Mouse (Mus musculus) olfactory bulb, adult 2 months (tissue): ENCODE measurements at regions not wholly inside any gene's neighbourhood (a gene's known extent, or its start where the extent isn't known, plus 50 kb on each side); places are given as distances from the start of the nearest gene placed in this dataset.

Experiments used
- H3K27ac ChIP-seq: fragments of 200-500 bp; 2 replicates; pipeline ENCODE4 v1.5.1; 2012; ENCODE audit warnings: low read depth, low read length; ENCODE audit not compliant: insufficient read depth
- H3K4me1 ChIP-seq: fragments of 200-500 bp; 2 replicates; pipeline ENCODE4 v1.6.1; 2012; ENCODE audit warnings: low read length; ENCODE audit not compliant: control insufficient read depth, insufficient read depth
- H3K4me3 ChIP-seq: fragments of 200-500 bp; 2 replicates; pipeline ENCODE4 v1.5.1; 2012; ENCODE audit warnings: mild to moderate bottlenecking, low read depth, low read length, moderate library complexity; ENCODE audit not compliant: insufficient read depth
- CTCF ChIP-seq: fragments of 200-500 bp; IDR thresholded peaks from 2 replicates; pipeline ENCODE4 v1.5.1; 2012; ENCODE audit warnings: low read depth, mild to moderate bottlenecking, low read length, moderate library complexity; ENCODE audit not compliant: insufficient read depth
- POLR2A ChIP-seq: fragments of 200-500 bp; IDR thresholded peaks from 2 replicates; pipeline ENCODE4 v1.6.1; 2012; ENCODE audit warnings: mild to moderate bottlenecking, low read depth, low read length, moderate library complexity; ENCODE audit not compliant: insufficient read depth
- WGBS: fragments of 180-500 bp; shearing (Covaris S2); methylation state at CpG from one replicate; pipeline ENCODE4 v1.1.7; 2018; 5-methylcytosine and 5-hydroxymethylcytosine counted together

- Histone ChIP-seq H3K4me1 (peaks cover 3% of the 10 kb centered on the region), H3K27ac (no peak overlapping the region), H3K4me3 (no peak overlapping the region)
- TF ChIP-seq POLR2A (no peak), CTCF (no peak)
- 37% methylated on average over 8 of the region's 8 CpGs for WGBS
These were observed 223.6 kb downstream of the Tgfb2 start for GRCm38 (mm10) chr1:186482177-186482576.

- 88% methylated on average over 1 of the region's 1 CpGs for WGBS
- Histone ChIP-seq H3K4me3 (no peak overlapping the region), H3K4me1 (peaks cover 8% of the 10 kb centered on the region), H3K27ac (no peak overlapping the region)
- TF ChIP-seq POLR2A = no peak
- TF ChIP-seq CTCF = no peak
These were observed 225.8 kb downstream of the Tgfb2 start for GRCm38 (mm10) chr1:186480019-186480418.

DNA sequence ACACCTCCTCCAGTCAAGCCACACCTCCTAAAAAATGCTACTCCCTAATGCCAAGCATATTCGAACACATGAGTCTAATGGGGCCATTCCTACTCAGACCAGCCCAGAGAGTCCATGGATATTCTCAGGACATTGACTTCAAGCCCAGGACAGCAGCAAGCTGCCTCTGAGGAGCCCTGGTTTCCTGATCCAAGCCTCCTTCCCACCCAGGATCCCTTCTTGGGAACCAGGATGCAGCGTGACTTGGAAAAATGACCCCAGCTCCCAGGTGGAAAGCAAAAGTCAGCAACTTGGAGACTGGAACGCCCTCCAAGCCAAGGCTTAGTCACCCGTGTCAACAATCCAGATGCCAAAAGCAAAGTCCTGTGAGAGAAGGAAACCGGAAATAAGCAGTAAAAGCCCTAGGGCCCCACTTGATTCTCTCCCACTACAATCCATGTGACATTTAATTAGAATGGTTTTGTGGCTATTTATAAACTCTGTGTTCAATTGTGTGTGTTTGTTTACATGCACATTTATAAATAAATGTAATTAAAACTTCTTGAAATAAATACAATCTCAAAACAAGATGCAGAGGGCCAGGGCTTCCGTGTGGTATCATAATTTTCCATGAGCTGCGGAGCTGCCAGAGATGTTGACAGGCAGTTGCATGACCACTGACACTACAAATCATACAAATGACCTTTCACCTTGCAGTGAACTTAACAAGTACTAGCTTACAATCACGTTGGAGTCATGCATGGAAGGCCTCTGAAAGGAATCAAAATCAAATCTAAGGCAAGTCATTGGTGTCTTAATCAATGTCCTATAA is 227.2 kb downstream of the Tgfb2 start:
- Histone ChIP-seq H3K4me3 (no peak overlapping the region), H3K4me1 (peaks cover 8% of the 10 kb centered on the region), H3K27ac (no peak overlapping the region)
- 67% methylated on average over 8 of the region's 8 CpGs for WGBS
- no peak for TF ChIP-seq CTCF
- no peak for TF ChIP-seq POLR2A

- no peak for TF ChIP-seq POLR2A
- no peak for TF ChIP-seq CTCF
- H3K4me3 ChIP-seq = no peak overlapping the region
- H3K4me1 ChIP-seq = peaks cover 8% of the 10 kb centered on the region
- H3K27ac ChIP-seq = no peak overlapping the region
- 19% methylated on average over 2 of the region's 2 CpGs for WGBS
These were observed 230.9 kb downstream of the Tgfb2 start for GRCm38 (mm10) chr1:186474844-186475243.

DNA sequence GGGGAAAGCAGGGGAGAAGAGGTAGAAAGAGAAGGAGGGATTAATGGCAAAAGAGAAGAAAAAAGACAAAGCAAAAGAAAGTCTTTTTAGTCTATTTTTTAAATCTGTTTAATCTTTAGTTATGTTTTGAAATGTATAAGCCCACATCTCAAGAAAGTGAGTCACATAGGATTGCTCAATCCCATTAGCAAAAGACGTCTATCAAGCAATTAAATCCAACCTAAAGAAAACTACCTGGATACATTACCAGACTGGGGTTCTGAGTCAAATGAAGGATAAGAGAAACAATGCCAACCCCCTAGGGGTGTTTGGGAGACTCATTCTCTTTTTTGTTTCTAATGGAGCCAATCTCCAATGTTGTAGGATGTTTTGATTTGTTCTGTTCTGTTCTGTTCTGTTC is 231.4 kb downstream of the Tgfb2 start:
- Histone ChIP-seq H3K27ac (no peak overlapping the region), H3K4me3 (no peak overlapping the region), H3K4me1 (peaks cover 8% of the 10 kb centered on the region)
- TF ChIP-seq CTCF = no peak
- TF ChIP-seq POLR2A = no peak
- WGBS = 60% methylated on average over 1 of the region's 1 CpGs

DNA sequence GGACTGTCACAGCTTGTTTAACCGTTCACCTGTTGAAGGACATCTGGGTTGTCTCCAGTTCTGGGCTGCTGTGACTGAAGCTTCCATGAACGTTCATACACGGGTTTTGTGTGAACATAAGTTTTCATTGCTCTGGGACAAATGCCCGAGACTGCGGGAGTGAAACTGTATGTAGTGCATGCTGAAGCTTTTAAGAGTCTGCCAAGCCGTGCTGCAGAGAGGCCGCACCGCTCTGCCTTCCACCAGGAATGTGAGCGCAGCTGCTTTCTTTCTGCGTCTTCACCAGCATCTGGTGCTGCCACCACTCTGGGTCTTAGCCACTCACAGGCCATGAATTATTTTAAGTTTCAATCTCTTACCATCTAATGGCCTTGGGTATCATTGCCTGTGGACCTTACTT is 232.8 kb downstream of the Tgfb2 start:
- Histone ChIP-seq H3K4me1 (peaks cover 5% of the 10 kb centered on the region; the same call in 1 of the 2 replicates), H3K4me3 (no peak overlapping the region), H3K27ac (no peak overlapping the region)
- WGBS = 88% methylated on average over 10 of the region's 10 CpGs
- TF ChIP-seq POLR2A (no peak), CTCF (no peak)

- Histone ChIP-seq H3K4me3 (no peak overlapping the region), H3K27ac (no peak overlapping the region), H3K4me1 (peaks cover 5% of the 10 kb centered on the region)
- TF ChIP-seq POLR2A (no peak), CTCF (no peak)
- WGBS = 94% methylated on average over 5 of the region's 5 CpGs
These were observed 240.3 kb downstream of the Tgfb2 start for GRCm38 (mm10) chr1:186465526-186465925.

DNA sequence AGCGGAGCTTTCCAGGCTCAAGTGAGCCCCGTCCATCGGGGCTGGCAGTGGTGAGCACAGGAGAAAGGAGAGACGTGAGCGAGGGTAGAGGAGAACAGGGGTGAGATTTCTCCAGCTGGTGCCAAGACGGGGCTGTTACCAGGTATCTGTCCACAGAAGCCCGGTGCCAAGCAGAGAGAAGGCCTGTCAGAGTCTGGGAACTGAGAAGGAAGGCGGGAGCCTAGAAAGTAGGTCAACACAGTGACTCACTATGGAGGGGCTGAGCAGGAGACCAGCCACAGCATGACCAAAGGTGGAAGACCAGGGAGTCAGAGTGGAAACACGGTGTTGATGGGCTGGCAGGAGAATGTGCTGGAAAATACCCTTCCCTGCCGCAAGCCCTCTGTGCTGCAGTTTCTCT is 245.0 kb downstream of the Tgfb2 start:
- no peak for TF ChIP-seq POLR2A
- no peak for TF ChIP-seq CTCF
- WGBS = 68% methylated on average over 10 of the region's 10 CpGs
- Histone ChIP-seq H3K4me3 (no peak overlapping the region), H3K4me1 (peaks cover 7% of the 10 kb centered on the region), H3K27ac (no peak overlapping the region)

DNA sequence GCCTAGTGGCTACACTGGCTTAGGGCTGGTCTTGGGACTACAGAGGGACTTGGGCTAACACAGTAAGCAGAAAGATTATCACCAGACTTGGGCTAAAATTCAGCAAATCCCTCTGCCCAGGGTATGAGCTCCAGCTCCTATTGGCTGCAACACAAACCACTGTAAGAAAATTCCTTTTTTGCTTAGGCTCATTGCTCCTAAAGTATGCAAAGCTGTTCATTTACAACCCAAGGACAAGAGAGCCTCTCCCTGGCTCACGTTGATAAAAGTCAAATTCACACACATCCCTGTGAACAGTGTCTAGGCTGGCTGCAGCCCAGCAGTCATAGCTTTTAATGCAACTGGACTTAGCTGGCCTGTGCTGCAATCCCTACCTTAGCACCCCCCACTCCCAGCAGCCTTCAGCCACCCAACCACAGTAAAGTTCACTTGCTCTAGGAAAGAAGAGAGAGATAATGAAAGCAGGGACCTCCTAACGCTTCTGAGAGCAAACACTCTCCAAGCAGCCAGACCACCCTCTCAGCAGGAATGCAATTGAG is 247.6 kb downstream of the Tgfb2 start:
- no peak for TF ChIP-seq POLR2A
- no peak for TF ChIP-seq CTCF
- Histone ChIP-seq H3K27ac (no peak overlapping the region), H3K4me3 (no peak overlapping the region), H3K4me1 (peaks cover 7% of the 10 kb centered on the region)
- 62% methylated on average over 2 of the region's 2 CpGs for WGBS

- no peak overlapping the region for H3K27ac ChIP-seq
- 56% methylated on average over 8 of the region's 8 CpGs for WGBS
- H3K4me1 ChIP-seq = peaks cover 7% of the 10 kb centered on the region
- H3K4me3 ChIP-seq = no peak overlapping the region
- TF ChIP-seq CTCF (no peak), POLR2A (no peak)
These were observed 248.7 kb downstream of the Tgfb2 start for GRCm38 (mm10) chr1:186457098-186457497.
